Mouse (Mus musculus) frontal cortex, postnatal 25 days (tissue): ENCODE measurements around the gene E2f6.
A peak's percentile ranks its signal among the peaks of the same experiment; 100 is the strongest.

Experiments
- DNase-seq, 2 experiments: peaks; one replicate each; pipeline ENCODE4 v3.0.0; 2022; ENCODE audit warnings: low spot score in 2 of 2

E2f6 gene

GRCm38 (mm10) chr12:16810525-16811431 is at the start of gene E2f6:
Gene E2f6 (plus strand): TSS chr12:16810963.
- DNase-seq: peak; percentile 61 to 72

GRCm38 (mm10) chr12:16761461-16761860 is 49.3 kb upstream of the E2f6 start:
- no peak for DNase-seq

- no peak for DNase-seq
Measured at GRCm38 (mm10) chr12:16763649-16764422, 46.9 kb upstream of the E2f6 start.

GRCm38 (mm10) chr12:16764776-16765445 is 45.9 kb upstream of the E2f6 start:
- DNase-seq: no peak

GRCm38 (mm10) chr12:16768251-16768650 is 42.5 kb upstream of the E2f6 start:
- no peak for DNase-seq

- no peak for DNase-seq
Measured at GRCm38 (mm10) chr12:16768711-16769110, 42.1 kb upstream of the E2f6 start.

- DNase-seq: no peak
Measured at GRCm38 (mm10) chr12:16769601-16770165, 41.1 kb upstream of the E2f6 start.

GRCm38 (mm10) chr12:16774605-16775004 is 36.2 kb upstream of the E2f6 start:
- DNase-seq: no peak

- DNase-seq: no peak
Measured at GRCm38 (mm10) chr12:16775351-16775750, 35.4 kb upstream of the E2f6 start.

GRCm38 (mm10) chr12:16778523-16778922 is 32.2 kb upstream of the E2f6 start:
- DNase-seq: no peak

- no peak for DNase-seq
Measured at GRCm38 (mm10) chr12:16779165-16779564, 31.6 kb upstream of the E2f6 start.

GRCm38 (mm10) chr12:16780320-16780719 is 30.4 kb upstream of the E2f6 start:
- DNase-seq: no peak

GRCm38 (mm10) chr12:16781034-16781746 is 29.6 kb upstream of the E2f6 start:
- no peak for DNase-seq

GRCm38 (mm10) chr12:16788600-16788999 is 22.2 kb upstream of the E2f6 start:
- DNase-seq: no peak

- DNase-seq: no peak
Measured at GRCm38 (mm10) chr12:16789199-16789598, 21.6 kb upstream of the E2f6 start.

GRCm38 (mm10) chr12:16789756-16790155 is 21.0 kb upstream of the E2f6 start:
- no peak for DNase-seq

- DNase-seq: no peak
Measured at GRCm38 (mm10) chr12:16790456-16790855, 20.3 kb upstream of the E2f6 start.

- DNase-seq: no peak
Measured at GRCm38 (mm10) chr12:16793371-16793770, 17.4 kb upstream of the E2f6 start.

- no peak for DNase-seq
Measured at GRCm38 (mm10) chr12:16795781-16796180, 15.0 kb upstream of the E2f6 start.

- no peak for DNase-seq
Measured at GRCm38 (mm10) chr12:16798894-16799293, 11.9 kb upstream of the E2f6 start.

GRCm38 (mm10) chr12:16799928-16800258 is 10.9 kb upstream of the E2f6 start:
- no peak for DNase-seq
